Mouse (Mus musculus): ENCODE measurements around the gene Lcn10. TPM values are rescaled to one million over a fixed set of nuclear protein-coding genes. Genes with fewer than 3 reads are reported as not detected.

The Lcn10 gene
- not detected for total RNA-seq (2023)

DNA sequence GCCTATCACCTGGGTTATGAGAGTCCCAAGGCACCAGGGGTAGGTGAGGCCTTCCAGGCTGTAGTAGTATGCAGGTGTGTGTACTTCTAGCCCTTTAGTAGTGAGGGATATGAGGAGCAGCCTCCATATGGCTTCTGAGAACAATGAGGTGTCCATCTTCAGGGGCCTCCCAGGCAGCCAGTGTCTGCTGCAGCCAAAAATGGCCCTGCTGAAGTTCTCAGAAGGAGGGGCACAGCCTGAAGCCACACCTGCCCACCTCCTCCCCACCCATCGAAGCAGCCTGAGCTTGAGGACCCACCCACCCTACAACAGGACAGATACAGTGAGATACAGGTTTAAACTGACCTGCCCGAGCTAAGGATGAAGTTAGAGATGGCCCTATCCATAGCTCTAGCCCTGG is at the start of gene Lcn10:
Lcn10 (plus strand) TSS at position 301 of the 400 bp plus-strand sequence.

DNA sequence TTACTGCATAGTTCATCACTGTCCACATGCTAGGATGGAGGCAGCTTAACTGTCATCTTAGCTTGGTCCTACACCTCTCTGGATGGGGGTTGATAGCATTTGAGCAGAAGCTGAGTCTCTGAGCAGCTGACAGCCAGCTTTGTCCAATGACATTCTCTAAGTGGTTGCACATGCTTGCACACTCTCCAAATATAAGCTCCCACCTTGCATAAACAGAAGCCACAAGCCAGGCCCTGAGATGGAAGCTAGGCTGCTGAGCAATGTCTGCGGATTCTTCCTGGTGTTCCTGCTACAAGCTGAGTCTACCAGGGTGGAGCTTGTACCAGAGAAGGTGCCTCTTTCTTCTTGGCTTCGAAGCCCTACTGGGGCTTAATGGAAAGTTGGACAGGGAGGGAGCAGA is 29.6 kb upstream of the Lcn10 start, which contains the start of gene Lcn8:
Lcn8 (plus strand) TSS at position 219 of the 400 bp plus-strand sequence.

GRCm38 (mm10) chr2:25657652-25658051 is 24.9 kb upstream of the Lcn10 start, which contains the start of gene Lcn5:
Lcn5 (plus strand) TSS chr2:25657952.

DNA sequence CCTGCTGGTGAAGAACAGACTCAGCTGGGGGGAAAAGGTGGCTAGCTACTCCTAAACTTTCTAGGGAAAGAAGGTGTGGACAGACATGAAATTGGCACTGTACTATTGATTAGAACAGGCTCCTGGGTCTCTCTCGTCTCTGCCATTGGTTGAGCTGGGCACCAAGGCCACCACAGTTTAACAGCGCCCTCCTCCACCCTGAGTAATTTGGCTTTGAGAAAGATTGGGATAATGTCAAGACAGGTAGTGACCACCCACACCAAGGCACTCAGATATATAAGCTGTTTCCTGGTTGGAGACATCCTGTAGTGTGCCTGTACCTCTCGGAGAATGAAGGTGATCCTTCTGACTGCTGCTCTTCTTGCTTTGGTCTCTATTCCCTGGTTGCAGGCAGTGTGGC is 6.0 kb upstream of the Lcn10 start, which contains the start of gene Lcn6:
Lcn6 (plus strand) TSS at position 301 of the 400 bp plus-strand sequence.

GRCm38 (mm10) chr2:25699743-25700142 is 17.2 kb downstream of the Lcn10 start, which contains the start of gene Obp2a:
Obp2a (plus strand) TSS chr2:25700043.

GRCm38 (mm10) chr2:25706643-25707481 is 24.3 kb downstream of the Lcn10 start, which contains the start of gene Bmyc:
Bmyc (plus strand) TSS chr2:25706739.

Other genes with a start within 250 kb of the Lcn10 start
- gene Clic3, start 225.9 kb upstream of the Lcn10 start, total RNA-seq (2023) = not detected
- 92.6 TPM for gene Paxx, start 221.6 kb upstream of the Lcn10 start, total RNA-seq (2023)
- gene Ptgds, start 212.7 kb upstream of the Lcn10 start, total RNA-seq (2023) = not detected
- gene Lcn12, start 188.8 kb upstream of the Lcn10 start, total RNA-seq (2023) = not detected
- 47.7 TPM for gene Fbxw5, start 182.0 kb upstream of the Lcn10 start, total RNA-seq (2023)
- gene C8g, start 181.0 kb upstream of the Lcn10 start, total RNA-seq (2023) = not detected
- gene Traf2, start 135.8 kb upstream of the Lcn10 start, total RNA-seq (2023) = 49.0 TPM
- gene Edf1, start 124.9 kb upstream of the Lcn10 start, total RNA-seq (2023) = 117 TPM
- gene Mamdc4, start 107.9 kb upstream of the Lcn10 start, total RNA-seq (2023) = 3.6 TPM
- 29.9 TPM for gene Phpt1, start 107.5 kb upstream of the Lcn10 start, total RNA-seq (2023)
- 0.33 TPM for gene Ajm1, start 101.0 kb upstream of the Lcn10 start, total RNA-seq (2023)
- 105 TPM for gene Rabl6, start 74.2 kb upstream of the Lcn10 start, total RNA-seq (2023)
- gene Ccdc183, start 65.0 kb upstream of the Lcn10 start, total RNA-seq (2023) = not detected
- 1.6 TPM for gene Tmem141, start 60.7 kb upstream of the Lcn10 start, total RNA-seq (2023)
- gene Fcna, start 54.7 kb upstream of the Lcn10 start, total RNA-seq (2023) = 6.2 TPM
- gene Lcn8, start 29.6 kb upstream of the Lcn10 start, total RNA-seq (2023) = not detected
- not detected for gene Lcn5, start 24.8 kb upstream of the Lcn10 start, total RNA-seq (2023)
- not detected for gene Lcn6, start 5.9 kb upstream of the Lcn10 start, total RNA-seq (2023)
- gene Obp2a, start 17.3 kb downstream of the Lcn10 start, total RNA-seq (2023) = not detected
- gene Bmyc, start 24.0 kb downstream of the Lcn10 start, total RNA-seq (2023) = 17.0 TPM
- not detected for gene Obp2b, start 54.3 kb downstream of the Lcn10 start, total RNA-seq (2023)
- gene Lcn3, start 82.8 kb downstream of the Lcn10 start, total RNA-seq (2023) = not detected
- not detected for gene Lcn11, start 94.3 kb downstream of the Lcn10 start, total RNA-seq (2023)
- not detected for gene Gm13539, start 99.5 kb downstream of the Lcn10 start, total RNA-seq (2023)
- gene Glt6d1, start 133.1 kb downstream of the Lcn10 start, total RNA-seq (2023) = not detected
- gene Lcn9, start 140.4 kb downstream of the Lcn10 start, total RNA-seq (2023) = not detected
- not detected for gene Sohlh1, start 164.5 kb downstream of the Lcn10 start, total RNA-seq (2023)
- not detected for gene Kcnt1, start 181.0 kb downstream of the Lcn10 start, total RNA-seq (2023)

Measured in CD4-positive naive resting alpha-beta T cell, adult 57 days (primary cell).